Mouse (Mus musculus): ENCODE results near the gene Adra2b.
A peak's percentile ranks its signal among the peaks of the same experiment; 100 is the strongest.

Gene Adra2b

DNA sequence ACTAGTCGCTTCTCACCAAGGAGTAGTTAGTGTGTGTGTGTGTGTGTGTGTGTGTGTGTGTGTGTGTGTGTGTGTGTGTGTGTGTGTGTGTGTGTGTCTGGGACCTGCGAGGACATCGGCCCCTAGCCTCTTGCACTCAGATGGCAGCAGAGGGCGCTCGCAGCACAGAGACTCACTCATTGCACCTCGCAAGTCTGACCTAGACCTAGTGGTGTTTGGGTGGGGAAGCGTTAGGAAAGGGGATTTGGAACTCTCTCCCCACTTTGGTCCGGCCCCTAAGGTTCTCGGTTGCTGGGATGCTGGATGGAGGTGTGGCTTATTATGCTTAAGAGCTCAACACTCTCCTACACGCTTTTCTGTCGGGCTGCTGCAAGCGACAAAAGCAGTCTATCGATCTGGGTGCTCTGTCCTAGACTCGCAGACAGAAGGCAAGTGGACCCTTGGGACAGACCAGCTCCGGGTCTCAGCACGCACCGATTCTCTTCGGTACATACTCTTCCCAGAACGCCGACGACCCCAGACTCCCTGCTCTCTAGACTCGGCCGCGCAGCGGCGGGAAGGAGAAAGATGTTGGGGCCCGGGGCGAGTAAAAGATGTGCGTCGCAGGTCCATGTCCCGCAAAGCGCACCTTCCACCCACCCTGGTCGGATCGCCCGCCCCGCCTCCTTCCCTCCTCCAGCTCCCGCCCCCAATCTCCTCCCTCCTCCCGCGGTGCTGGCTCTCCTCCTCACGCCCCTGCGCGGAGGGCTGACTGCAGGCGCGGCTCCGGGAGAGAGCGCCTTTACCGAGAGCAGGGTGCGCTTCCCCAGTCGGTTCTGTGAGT, at the start of gene Adra2b:
TSS of gene Adra2b (plus strand) at position 750 of the 823 bp plus-strand sequence.
- DNase-seq (ENCODE audit: low spot score in 2 of 2) = peak; percentile 56 to 81

DNA sequence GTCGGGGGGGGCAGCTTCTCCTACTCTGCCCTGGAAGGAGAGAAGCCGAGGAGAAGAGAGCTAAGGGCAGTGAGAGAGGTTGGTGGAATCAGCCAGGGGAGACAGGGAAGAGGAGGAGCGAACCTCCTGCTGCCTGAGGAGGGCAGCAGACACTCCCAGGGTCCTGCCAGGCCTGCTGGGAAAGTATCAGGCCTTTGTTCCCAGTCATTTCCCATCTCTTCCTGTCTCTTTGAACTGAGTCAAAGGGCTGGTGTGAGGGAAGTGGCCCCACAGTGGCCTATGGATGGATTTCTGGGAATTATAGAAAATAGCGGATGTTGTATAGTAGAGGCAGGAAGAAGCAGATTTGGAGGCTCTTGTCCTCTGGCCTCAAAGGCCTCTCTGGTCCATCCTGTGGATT, 49.1 kb upstream of the Adra2b start:
- DNase-seq (ENCODE audit: low spot score in 2 of 2) = no peak

DNA sequence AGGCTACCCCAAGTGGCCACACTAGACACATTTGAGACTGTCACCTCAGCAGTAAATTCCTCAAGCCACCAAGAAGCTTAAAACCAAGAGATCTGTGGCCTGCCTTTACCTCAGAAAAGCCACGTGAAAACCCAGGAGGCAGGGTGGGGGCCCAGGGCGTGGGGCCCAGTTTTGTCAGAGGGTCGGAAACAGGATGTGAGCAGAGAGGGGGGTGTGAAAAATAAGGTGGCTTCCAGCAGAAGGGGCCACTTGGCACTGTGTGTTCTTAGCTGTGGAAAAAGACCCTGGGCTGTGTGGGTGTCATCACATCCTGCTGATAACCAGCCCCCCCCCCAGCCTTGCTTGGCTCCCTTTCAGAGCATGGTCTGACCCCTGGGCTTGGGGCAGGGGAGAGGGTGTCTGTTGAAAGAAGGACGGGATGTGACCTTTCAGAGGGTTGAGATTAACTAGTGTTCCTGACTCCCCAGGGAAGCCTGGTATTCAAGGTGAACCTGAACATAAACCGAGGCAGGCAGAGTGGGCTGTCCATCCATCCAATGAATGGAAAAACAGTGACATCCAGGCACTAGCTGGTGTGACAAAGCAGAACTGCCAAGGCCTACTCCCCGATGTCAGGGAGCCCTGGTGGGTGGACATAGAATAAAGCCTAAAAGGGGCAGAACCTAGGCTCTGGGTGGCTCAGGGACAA, 48.4 kb upstream of the Adra2b start:
- peak; percentile 83 to 87 for DNase-seq (ENCODE audit: low spot score in 2 of 2)

DNA sequence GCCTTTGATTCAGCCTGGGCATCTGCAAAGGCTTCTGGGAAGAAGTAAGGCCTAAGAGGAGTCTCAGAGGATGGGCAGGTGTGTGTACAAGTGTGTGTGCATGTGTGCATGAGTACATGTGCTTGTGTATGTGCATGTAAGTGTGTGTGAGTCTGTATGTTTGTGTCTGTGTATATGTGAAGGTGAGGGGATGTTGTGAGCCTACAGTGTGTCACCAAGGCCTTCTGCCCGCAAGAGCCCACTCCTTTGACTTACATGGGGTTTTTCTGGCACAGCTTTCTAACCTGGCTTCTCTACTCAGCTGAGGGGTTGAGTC, 47.9 kb upstream of the Adra2b start:
- DNase-seq (ENCODE audit: low spot score in 2 of 2) = no peak

DNA sequence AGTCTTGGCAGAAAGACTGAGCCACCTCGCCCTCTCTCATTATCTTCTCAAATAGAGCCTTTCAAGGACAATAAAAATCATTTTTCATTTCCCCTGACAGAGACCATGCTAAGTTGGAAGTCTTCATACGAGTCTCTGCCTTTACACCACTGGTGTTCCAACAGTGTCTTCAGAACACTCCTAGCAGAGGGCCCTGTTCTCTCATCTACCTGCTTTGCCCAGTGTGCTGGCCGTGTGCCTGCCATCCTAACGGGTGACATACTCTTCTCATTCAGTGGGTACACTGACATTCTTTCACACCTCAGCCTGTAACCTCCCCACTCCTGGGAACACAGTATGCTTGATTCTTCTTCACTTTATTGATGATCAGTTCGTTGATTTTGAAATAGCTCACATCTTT, 46.6 kb upstream of the Adra2b start:
- no peak for DNase-seq (ENCODE audit: low spot score in 2 of 2)

DNA sequence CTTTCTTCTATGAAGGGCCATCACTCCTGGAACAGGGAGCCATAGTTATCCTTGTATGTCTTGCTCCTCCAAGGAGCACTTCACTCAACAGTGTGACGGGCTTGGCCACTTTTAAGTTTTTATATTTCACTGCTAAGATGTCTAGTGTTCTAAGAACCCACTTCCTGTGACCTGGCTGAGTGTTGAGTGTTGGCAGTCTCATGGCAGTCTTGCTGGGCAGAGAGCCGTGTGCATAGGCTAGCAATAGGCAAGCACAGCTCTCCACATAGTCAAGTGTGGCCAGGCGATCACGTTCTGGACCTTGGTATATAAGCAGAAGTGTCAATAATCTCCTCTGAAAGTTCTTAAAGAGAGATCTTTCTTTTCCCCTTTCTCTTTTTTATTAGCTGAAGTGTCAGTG, 44.9 kb upstream of the Adra2b start:
- DNase-seq (ENCODE audit: low spot score in 2 of 2) = no peak

DNA sequence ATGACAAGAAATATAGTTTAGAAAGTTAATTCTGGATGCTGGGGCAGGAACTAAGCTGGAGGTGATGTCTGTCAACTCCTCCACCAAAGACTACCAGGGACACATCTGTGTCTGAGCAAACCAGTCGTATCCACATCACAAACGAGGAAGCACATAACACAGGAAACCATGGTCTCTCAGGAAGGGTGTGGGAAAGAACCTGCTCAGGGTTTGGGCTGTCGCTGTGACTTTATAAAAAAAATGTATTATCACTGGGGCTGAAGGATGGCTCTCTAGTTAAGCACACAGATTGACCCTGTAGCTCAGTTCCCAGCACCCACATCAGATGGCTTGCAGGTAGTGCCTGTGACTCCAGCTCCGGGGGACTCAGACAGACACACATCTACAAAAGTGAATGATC, 43.9 kb upstream of the Adra2b start:
- DNase-seq (ENCODE audit: low spot score in 2 of 2) = no peak

DNA sequence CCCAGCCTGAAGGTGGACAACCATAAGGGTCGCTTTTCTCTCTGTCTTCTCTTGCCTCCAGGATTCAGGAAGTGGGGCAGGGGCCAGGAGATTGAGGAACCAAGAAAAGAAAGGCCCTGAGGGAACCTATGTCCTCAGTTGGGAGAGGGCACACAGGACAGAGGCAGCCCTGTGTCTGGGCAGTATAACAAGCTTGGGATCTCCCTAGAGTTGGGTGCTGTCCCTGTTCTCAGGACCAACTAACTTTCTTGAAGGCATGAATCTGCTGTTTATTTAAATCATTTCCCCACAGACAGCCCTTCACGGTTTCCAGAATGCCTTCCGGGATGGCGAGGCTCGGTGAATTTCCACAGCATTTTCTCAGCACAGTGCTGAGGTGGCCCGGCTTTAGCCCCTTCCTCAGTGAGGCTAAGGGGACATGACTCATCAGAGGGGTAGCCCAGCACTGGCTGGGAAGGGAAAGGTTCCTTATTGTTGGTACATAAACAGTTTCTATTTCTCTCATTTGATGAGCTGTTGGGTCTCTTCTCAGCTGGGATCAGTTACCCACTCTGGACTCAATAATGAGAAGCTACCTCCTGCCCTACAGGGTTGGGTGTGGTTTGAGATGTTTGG, 40.2 kb upstream of the Adra2b start:
- DNase-seq (ENCODE audit: low spot score in 2 of 2) = no peak

DNA sequence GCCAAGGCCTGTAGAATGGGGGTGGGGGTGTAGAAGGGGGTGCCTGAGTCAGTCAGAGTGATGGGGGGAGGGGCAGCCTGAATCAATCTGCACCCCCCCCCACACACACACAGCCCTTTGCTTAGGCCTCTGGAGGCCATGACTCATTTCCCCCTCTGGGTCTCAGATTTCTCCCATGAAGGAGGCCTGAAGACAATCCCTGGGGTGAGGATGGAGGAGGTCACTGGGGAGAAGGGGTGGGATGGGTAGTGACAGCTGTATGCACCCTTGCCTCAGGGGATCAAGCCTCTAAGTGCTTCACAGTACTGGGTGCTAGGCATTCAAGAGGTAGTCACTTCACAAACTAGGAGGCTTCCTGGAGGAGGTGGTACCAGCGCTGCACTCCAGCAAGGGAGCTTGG, 39.3 kb upstream of the Adra2b start:
- DNase-seq (ENCODE audit: low spot score in 2 of 2) = no peak

DNA sequence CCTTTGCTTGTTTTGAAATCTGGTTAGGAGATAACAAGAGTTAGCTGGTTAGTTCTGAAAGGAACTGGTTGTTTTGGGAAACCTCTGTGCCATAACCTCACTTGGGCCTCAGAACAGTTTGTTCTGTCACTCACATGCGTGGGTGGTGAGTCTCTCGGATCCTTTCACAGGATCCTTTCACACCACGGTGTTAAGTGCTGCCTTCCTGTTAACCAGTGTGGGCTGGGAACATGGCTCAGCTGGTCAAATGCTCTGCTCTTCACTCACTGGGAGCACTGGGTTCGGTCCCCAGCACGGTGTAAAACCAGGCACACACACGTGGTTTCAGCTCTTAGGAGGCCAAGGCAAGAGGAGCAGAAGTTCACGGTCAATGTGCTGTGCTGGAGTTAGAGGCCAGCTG, 38.6 kb upstream of the Adra2b start:
- DNase-seq (ENCODE audit: low spot score in 2 of 2) = no peak

DNA sequence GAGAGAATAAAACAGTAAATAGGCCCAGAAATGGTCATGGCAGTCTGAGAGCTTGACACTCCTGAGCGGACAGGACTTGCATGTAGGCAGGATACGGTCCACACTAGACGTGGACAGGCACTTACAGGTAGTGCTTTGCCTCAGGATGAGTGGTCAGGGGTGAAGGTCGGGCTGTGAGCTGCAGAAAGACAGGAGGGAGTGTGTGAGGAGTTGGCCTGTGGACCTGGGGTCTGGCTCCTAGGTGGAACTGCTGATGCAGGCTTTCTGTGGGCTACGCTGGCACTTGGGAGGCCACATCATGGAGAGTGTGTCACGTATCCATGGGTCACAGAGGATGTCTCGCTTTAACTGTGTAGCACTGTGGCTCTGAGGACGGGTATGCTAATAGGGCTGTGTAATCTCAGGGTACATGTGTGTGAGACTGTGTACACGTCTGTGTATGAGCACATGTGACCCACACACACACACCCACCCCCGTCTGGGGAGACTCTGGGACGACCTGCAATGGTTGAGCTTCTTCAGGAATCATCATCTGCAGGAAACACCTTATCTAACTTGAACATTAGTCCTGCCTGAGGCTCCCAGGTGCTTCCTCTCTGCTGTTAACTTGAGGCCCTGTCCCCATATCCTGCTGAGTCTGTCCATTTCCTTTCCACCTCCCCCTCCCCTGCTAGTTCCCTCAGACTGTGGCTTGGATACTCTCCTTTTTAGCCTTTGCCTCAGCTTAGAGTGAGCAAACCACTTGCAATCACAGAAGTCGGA, 34.7 kb upstream of the Adra2b start:
- DNase-seq (ENCODE audit: low spot score in 2 of 2) = peak; percentile 56 to 58

DNA sequence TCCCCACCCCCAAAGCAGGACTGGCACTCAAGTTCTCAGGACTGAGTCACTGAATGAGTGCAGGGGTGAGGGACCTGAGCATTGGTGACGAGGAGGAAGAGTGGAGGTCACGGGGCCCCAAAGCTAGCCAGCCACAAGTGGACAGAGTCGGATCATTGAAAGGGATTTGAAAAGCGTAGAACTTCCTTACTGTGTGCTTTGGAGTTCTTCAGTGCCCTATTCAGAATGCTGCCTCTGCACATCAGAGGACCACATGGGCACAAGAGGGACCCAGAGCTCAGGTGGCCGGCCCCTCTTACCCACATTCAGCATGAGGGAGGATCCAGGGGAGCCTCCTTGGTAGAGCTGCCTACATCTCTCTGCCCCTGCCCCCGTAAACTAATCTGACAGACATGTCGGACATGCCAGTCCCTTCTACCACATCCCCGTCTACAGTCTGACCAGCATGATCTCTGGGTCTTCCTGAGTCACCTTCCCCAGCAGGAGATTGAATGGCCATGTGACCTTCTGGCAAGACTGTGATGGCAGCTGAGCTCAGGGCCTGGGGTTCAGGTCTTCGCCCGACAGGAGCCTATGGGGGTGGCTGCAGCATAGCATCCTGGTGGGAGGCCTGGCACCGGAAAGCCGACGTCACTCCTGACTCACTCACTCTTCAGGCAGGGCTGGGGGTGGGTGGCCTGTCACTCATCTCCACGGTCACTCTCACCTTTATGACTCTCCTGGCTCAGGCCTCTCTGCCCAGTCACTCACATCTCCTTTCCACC, 30.0 kb upstream of the Adra2b start:
- DNase-seq (ENCODE audit: low spot score in 2 of 2) = peak; percentile 76 to 77

DNA sequence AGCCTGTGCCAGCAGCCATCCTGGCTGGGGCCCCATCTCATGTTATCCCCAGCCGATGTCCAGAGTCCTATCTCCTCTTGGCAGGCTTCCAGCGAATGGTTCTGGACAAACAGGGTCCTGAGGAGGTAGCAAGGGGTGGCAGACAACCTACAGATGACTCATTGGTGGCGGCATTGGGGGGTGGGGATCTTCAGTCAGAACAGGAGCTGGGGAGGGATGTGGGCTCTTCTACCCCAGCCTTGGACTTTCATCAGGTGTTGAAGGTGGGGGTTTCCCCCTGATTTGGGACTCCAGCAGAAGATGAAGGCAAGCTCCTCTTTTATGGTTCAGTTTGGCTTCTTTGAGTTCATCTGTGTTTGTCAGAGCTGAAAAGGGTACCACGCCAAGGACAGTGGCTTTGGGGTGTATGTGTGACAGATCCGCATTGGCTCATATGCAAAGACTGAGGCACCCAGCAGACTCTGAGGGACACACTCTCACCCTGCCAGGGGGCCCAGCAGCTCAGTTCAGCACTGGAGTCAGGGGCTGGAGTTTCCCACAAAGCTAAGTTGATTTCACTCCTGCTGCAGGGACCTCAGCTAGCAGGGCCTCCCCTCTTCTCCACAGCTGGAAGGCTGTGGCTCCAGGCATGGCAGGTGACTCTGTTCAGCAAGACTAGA, 28.9 kb upstream of the Adra2b start:
- peak; percentile 60 to 65 for DNase-seq (ENCODE audit: low spot score in 2 of 2)

DNA sequence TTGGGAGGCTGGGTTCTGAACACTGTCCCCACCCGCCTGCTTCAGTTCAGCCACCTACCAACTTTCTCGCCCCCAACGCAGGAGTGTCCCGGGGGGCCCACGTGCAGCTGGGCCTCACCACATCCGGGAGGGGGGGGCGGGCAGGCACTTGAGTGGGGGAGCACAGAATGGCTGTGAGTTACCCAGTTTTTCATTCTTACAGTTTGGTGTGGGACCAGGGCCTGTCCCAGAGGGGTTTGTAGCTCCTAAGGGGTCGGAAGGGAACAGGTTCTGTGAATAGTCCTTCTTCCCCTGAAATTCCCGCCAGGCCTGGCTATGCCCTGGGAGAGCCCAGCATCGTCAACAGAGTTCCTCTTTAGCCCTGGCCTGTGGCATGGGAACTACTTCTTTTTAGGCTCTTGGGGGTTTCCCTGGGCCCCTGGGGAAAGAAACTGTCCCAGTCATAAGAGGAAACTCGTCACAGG, 27.9 kb upstream of the Adra2b start:
- peak; percentile 89 to 91 for DNase-seq (ENCODE audit: low spot score in 2 of 2)

DNA sequence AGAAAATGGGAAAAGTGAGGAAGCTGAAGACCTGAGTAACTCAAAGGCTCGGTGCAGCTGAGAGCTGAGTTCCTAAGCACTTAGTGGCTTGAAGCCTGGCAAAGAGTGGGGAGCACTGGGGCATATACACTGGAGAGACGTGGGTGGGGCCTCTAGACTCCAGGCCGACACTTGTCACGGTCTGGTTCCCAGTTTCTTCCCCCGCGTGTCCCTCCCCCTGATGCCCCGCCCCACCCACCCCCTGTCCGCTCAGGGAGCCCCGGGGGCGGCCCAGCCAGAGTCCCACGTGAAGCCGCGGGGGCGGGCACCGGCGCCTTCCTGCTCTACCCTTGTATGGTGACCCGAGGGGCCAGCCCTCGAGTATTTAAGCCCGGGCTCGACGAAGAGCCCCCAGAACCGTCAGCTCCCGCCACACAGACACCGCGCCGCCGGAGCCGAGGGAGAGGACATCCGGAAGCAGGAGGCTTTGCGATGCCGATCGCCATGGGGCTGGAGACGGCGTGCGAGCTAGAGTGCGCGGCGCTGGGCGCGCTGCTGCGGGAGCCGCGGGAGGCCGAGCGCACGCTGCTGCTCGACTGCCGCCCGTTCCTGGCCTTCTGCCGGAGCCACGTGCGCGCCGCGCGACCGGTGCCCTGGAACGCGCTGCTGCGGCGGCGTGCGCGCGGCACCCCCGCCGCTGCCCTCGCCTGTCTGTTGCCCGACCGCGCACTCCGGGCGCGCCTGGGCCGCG, 27.1 kb upstream of the Adra2b start, which contains the start of gene Dusp2:
TSS of gene Dusp2 (plus strand) at position 393 of the 730 bp plus-strand sequence.
- DNase-seq (ENCODE audit: low spot score in 2 of 2) = peak; percentile 98

DNA sequence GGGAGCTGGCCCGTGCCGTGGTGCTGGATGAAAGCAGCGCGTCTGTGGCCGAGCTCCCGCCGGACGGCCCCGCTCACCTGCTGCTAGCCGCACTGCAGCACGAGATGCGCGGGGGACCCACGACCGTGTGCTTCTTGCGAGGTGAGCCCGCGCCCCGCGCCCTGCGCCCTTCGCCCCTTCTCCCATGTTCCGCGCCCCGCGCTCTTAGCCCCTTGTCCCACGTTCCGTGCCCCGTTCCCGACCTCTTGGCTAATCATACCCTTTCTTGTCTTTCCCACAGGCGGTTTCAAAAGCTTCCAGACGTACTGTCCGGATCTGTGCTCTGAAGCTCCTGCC, 26.5 kb upstream of the Adra2b start:
- DNase-seq (ENCODE audit: low spot score in 2 of 2) = no peak

DNA sequence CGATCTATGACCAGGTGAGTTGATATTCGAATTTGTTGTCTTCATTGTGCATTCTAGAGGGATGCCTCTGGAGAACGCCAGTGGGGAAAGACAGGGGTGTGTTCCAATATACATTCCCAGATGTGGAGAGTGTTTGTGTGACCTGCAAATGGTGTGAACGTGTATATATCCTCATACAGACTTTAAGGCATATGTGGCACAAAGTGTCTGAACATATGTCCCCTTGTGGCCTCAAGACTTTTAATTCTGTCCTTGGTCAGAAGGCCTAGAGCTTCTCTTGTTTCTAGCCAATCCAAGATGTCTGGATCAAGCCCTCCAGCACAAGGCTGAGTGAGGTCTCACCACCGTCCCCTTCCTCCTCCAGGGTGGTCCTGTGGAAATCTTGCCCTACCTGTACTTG, 26.1 kb upstream of the Adra2b start:
- no peak for DNase-seq (ENCODE audit: low spot score in 2 of 2)

DNA sequence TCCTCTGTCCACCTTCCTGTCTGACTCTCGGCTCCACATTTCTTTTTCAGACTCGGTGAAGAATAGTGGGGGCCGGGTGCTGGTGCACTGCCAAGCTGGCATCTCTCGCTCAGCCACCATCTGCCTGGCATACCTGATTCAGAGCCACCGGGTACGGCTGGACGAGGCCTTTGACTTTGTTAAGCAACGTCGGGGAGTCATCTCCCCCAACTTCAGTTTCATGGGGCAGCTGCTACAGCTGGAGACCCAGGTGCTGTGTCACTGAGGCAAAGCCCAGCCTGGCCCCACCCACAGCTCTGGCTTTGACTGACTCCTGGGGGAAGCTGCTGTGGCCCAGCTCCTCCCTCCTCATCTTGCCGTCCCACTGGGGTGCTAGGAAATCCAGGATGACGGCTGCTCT, 25.5 kb upstream of the Adra2b start:
- peak; percentile 72 to 84 for DNase-seq (ENCODE audit: low spot score in 2 of 2)

DNA sequence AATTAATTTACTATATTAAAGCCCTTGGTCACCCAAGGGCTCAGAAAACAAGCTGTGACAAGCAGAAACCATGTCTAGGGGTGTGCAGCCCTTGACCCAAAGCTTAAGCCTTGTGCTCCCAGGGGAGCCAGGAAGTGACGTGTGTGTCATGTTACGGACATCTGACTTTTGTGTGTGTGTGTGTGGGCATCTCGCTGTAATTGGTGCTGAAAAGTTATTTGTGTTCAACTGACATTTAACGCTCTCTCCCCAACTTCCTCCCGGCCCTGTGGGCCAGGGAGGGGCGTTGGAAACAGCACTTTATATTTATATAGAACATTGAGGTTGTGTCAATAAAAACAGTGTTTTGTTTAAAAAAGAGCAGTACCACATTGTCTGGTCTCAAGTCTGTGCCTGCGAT, 25.0 kb upstream of the Adra2b start:
- peak in 1 of 2 experiments; percentile 34 for DNase-seq (ENCODE audit: low spot score in 2 of 2)

DNA sequence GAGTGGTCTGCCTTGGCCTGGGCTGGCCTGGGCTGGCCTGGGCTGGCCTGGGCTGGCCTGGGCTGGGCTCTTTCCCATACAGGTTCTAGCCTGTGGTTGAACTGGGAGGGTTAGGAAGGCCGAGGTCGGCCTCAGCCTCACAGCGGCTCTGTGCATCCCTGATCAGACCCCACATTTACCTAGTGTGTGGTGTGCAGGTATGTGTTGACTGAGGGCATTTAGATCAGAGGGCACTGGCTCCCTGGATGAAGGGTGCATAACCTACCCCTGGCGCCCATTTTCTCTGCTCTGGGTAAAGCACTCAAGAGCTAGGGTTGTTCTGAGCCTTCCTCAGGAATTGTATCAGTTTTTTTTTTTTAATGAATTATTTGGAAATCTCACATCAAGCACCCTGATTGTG, 24.6 kb upstream of the Adra2b start, which contains the start of gene Astl:
TSS of gene Astl (plus strand) at position 224 of the 400 bp plus-strand sequence.
- DNase-seq (ENCODE audit: low spot score in 2 of 2) = peak in 1 of 2 experiments; percentile 11

Data from thymus, postnatal 10 days (tissue).